ENCODE assay signal across 19 mouse cellular contexts in the genomic region with DNA sequence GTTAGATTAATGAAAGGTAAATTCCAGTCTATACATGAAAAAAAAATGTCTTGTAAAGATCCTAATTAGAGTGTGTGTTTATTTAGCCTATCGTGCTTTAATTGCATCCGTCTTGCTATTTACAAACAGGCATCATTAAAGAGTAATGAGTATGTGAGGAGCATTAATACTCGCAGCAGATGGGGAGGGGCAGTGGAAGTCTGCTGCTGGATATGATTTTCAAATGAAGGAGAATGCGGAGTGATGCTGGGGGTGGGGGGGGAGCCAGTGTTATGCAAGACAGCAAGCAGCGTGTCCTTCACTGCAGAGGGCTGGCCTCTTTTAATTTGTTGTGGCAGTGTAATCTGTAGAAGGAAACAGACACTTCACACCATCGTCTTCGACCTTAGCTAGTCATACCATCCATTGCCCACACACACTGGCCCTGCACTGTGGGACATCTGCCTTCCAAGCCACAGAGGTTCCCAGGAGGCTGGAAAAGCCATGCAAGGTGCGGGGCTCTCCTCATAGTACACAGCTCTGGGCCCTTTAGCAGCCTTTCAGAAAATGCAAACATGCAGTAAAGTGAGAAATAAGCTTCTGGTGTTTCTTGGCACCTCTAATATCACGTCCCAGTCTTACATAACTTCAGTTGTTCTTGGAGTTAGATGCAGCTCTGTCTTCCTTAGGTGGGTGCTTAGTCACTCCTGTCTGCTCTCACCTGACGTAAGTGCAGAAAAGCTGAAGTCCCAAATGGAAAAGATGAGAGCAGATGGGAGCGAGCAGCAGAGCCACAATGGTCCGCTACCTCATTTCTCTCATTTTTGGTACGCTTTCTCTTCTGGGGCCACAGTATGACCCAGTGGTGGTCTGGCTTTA.
A peak's percentile ranks its signal among the peaks of the same experiment; 100 is the strongest.
DNase-seq lines count a peak whose midpoint lies in the region; ATAC-seq and TF ChIP-seq lines count a peak whose summit lies in the region.
"Had no signal": no experiment of that assay in that cellular context is flagged by ENCODE, and none has a peak within 500 bp of the region (broad histone marks: within the 10 kb centered on the region; RNA-seq: fewer than 3 reads in every experiment).

No protein-coding gene starts in this region.

- H3K4me1 ChIP-seq in kidney, postnatal 0 days (replicated peaks; ENCODE audit: insufficient read depth, low read length): peaks cover 12% of the 10 kb centered on the region; the same call in 1 of the 2 replicates
- H3K4me1 ChIP-seq in forebrain, embryonic 16.5 days (replicated peaks; ENCODE audit: control insufficient read depth, insufficient read depth, low read length): peaks cover 45% of the 10 kb centered on the region
- peaks cover 57% of the 10 kb centered on the region for H3K4me1 ChIP-seq in neural tube, embryonic 15.5 days
- H3K4me1 ChIP-seq: lung, embryonic 15.5 days had no signal

- intact Hi-C loops in left cerebral cortex, postnatal 10 days (cut with DNase I): no loop called here

- no peak for TF ChIP-seq CTCF in kidney, postnatal 0 days (IDR thresholded peaks at IDR 0.05; ENCODE audit: low read depth)

- H3K9ac ChIP-seq in kidney, postnatal 0 days (ENCODE audit: low read depth, low read length): no peak overlapping the region
- no peak overlapping the region for H3K9ac ChIP-seq in forebrain, embryonic 16.5 days (replicated peaks; ENCODE audit: low read depth, low read length)
- H3K9ac ChIP-seq in neural tube, embryonic 15.5 days (replicated peaks): no peak overlapping the region
- H3K9ac ChIP-seq: heart, embryonic 12.5 days; liver, embryonic 14.5 days; lung, embryonic 15.5 days; stomach, embryonic 15.5 days had no signal

- H3K27ac ChIP-seq in kidney, postnatal 0 days: 0 out of 2 replicates have a peak overlapping the region, but pooled peaks have one; percentile 42
- H3K27ac ChIP-seq in forebrain, embryonic 16.5 days (ENCODE audit: low read length): 0 out of 2 replicates have a peak overlapping the region, but pooled peaks have one; percentile 39
- H3K27ac ChIP-seq in neural tube, embryonic 15.5 days (replicated peaks): no peak overlapping the region
- H3K27ac ChIP-seq: left cerebral cortex, adult 2 months; liver, embryonic 14.5 days; lung, embryonic 15.5 days; stomach, embryonic 15.5 days had no signal

- H3K36me3 ChIP-seq in kidney, postnatal 0 days (ENCODE audit: insufficient read depth, low read length): no peaks in the 10 kb centered on the region
- H3K36me3 ChIP-seq in forebrain, embryonic 16.5 days (ENCODE audit: control insufficient read depth, insufficient read depth): no peaks in the 10 kb centered on the region
- H3K36me3 ChIP-seq in neural tube, embryonic 15.5 days: no peaks in the 10 kb centered on the region
- H3K36me3 ChIP-seq: heart, embryonic 12.5 days; lung, embryonic 15.5 days; stomach, embryonic 15.5 days had no signal

- no peaks in the 10 kb centered on the region for H3K9me3 ChIP-seq in kidney, postnatal 0 days (replicated peaks; ENCODE audit: low read length)
- no peaks in the 10 kb centered on the region for H3K9me3 ChIP-seq in forebrain, embryonic 16.5 days (ENCODE audit: control insufficient read depth, low read length)
- no peaks in the 10 kb centered on the region for H3K9me3 ChIP-seq in neural tube, embryonic 15.5 days (replicated peaks)
- H3K9me3 ChIP-seq: heart, embryonic 12.5 days; lung, embryonic 15.5 days; stomach, embryonic 15.5 days had no signal

- H3K27me3 ChIP-seq in kidney, postnatal 0 days (ENCODE audit: insufficient read depth, low read length): no peaks in the 10 kb centered on the region
- H3K27me3 ChIP-seq in forebrain, embryonic 16.5 days (replicated peaks; ENCODE audit: control insufficient read depth, insufficient read depth, low read length): no peaks in the 10 kb centered on the region
- no peaks in the 10 kb centered on the region for H3K27me3 ChIP-seq in neural tube, embryonic 15.5 days (replicated peaks)
- H3K27me3 ChIP-seq: heart, embryonic 12.5 days; lung, embryonic 15.5 days; stomach, embryonic 15.5 days had no signal

- WGBS in kidney, postnatal 0 days: 77% methylated on average over 13 of the region's 13 CpGs
- WGBS in forebrain, embryonic 16.5 days: 39% methylated on average over 13 of the region's 13 CpGs
- 56% methylated on average over 13 of the region's 13 CpGs for WGBS in neural tube, embryonic 15.5 days

- H3K4me2 ChIP-seq in kidney, postnatal 0 days (ENCODE audit: low read length): no peak overlapping the region
- no peak overlapping the region for H3K4me2 ChIP-seq in forebrain, embryonic 16.5 days (ENCODE audit: low read length)
- 0 out of 2 replicates have a peak overlapping the region, but pooled peaks have one; percentile 11 for H3K4me2 ChIP-seq in neural tube, embryonic 15.5 days
- H3K4me2 ChIP-seq: heart, embryonic 12.5 days; lung, embryonic 15.5 days; stomach, embryonic 15.5 days had no signal

- no peak overlapping the region for H3K4me3 ChIP-seq in kidney, postnatal 0 days (replicated peaks; ENCODE audit: low read depth, low read length)
- H3K4me3 ChIP-seq in forebrain, embryonic 16.5 days (replicated peaks; ENCODE audit: low read length): no peak overlapping the region
- H3K4me3 ChIP-seq in neural tube, embryonic 15.5 days (replicated peaks): no peak overlapping the region
- H3K4me3 ChIP-seq: heart, embryonic 12.5 days; left cerebral cortex, adult 2 months; lung, embryonic 15.5 days; stomach, embryonic 15.5 days had no signal

- DNase-seq in kidney, postnatal 0 days (ENCODE audit: low spot score): no peak
- no peak for DNase-seq in kidney, postnatal 4 days
- DNase-seq in right cerebral cortex, adult 18-20 months: peak; percentile 44
- DNase-seq in right cerebral cortex, postnatal 4 days: no peak
- no peak for DNase-seq in heart, adult 8-10 months (ENCODE audit: low spot score)
- DNase-seq in left cerebral cortex, postnatal 10 days (ENCODE audit: extremely low spot score in 1 of 2, low spot score in 2 of 2): no peak
- DNase-seq: cerebellum, adult 9-10 months; heart, postnatal 14 days; layer of hippocampus, adult 9-11 months; lung, postnatal 4 days; right cerebral cortex, postnatal 14 days; thymus, adult 2 months had no signal

- no peak for ATAC-seq in kidney, postnatal 0 days (replicated peaks; ENCODE audit: low FRiP score, low read depth)
- no peak; the same call in 1 of the 2 replicates for ATAC-seq in forebrain, embryonic 16.5 days
- 0 out of 2 replicates have a peak, but pooled peaks have one; percentile 37 for ATAC-seq in neural tube, embryonic 15.5 days (ENCODE audit: low FRiP score)
